Mouse (Mus musculus) hindbrain, embryonic 13.5 days (tissue): ENCODE results near the gene Fbn1. TPM values are rescaled to one million over a fixed set of nuclear protein-coding genes. Genes with fewer than 3 reads are reported as not detected.

Experiments used
- ATAC-seq: fragments of 200-750 bp; cut with Nextera tagmentation; 2 replicates; pipeline ENCODE4 v1.8.0; 2017; ENCODE audit warnings: moderate TSS enrichment; ENCODE audit not compliant: low FRiP score
- H3K27ac ChIP-seq: fragments of 300-500 bp; sonication (generic); 2 replicates; pipeline ENCODE4 v1.5.1; 2015; ENCODE audit warnings: inconsistent platforms, mild to moderate bottlenecking, moderate library complexity
- H3K27me3 ChIP-seq: fragments of 300-500 bp; sonication (generic); 2 replicates; pipeline ENCODE4 v1.6.1; 2015; ENCODE audit warnings: mild to moderate bottlenecking, inconsistent platforms
- H3K36me3 ChIP-seq: fragments of 300-500 bp; sonication (generic); 2 replicates; pipeline ENCODE4 v1.6.1; 2015; ENCODE audit warnings: mild to moderate bottlenecking, inconsistent platforms
- H3K4me1 ChIP-seq: fragments of 300-500 bp; sonication (generic); replicated peaks from 2 replicates; pipeline ENCODE4 v1.6.1; 2015; ENCODE audit warnings: inconsistent platforms
- H3K4me2 ChIP-seq: fragments of 300-500 bp; sonication (generic); 2 replicates; pipeline ENCODE4 v1.6.1; 2015; ENCODE audit warnings: inconsistent platforms, mild to moderate bottlenecking, moderate library complexity
- H3K4me3 ChIP-seq: fragments of 300-500 bp; sonication (generic); 2 replicates; pipeline ENCODE4 v1.5.1; 2015; ENCODE audit warnings: mild to moderate bottlenecking, inconsistent platforms
- H3K9ac ChIP-seq: fragments of 300-500 bp; sonication (generic); 2 replicates; pipeline ENCODE4 v1.6.1; 2015; ENCODE audit warnings: mild to moderate bottlenecking, inconsistent platforms
- H3K9me3 ChIP-seq: fragments of 300-500 bp; sonication (generic); 2 replicates; pipeline ENCODE4 v1.6.1; 2016; ENCODE audit warnings: inconsistent platforms
- WGBS: fragments of 180-500 bp; shearing (Covaris S2); methylation state at CpG from one replicate; pipeline ENCODE4 v1.1.7; 2015; 5-methylcytosine and 5-hydroxymethylcytosine counted together
- polyA plus RNA-seq: library from polyadenylated mRNA; unstranded; fragments of >200 nt; fragmentation: Nextera tagmentation; extraction: Ambion mirVana; gene quantifications from 2 replicates; pipeline ENCODE4 v1.2.1, GENCODE M21; 2015

The Fbn1 gene
- polyA plus RNA-seq, 1 experiment from 2014 or later, result 2.7 TPM

GRCm38 (mm10) chr2:125255886-125256285 is 251.9 kb downstream of the Fbn1 start:
- Histone ChIP-seq H3K4me2 (no peak overlapping the region), H3K27me3 (no peaks in the 10 kb centered on the region), H3K4me1 (no peaks in the 10 kb centered on the region), H3K9ac (no peak overlapping the region), H3K4me3 (no peak overlapping the region), H3K9me3 (0 out of 2 replicates have a peak, but pooled peaks cover 6% of the 10 kb centered on the region), H3K27ac (no peak overlapping the region), H3K36me3 (peaks cover 34% of the 10 kb centered on the region)
- 84% methylated on average over 3 of the region's 3 CpGs for WGBS
- ATAC-seq, result no peak

- Histone ChIP-seq H3K27me3 (no peaks in the 10 kb centered on the region), H3K9ac (no peak overlapping the region)
- ATAC-seq, result no peak
Measured at GRCm38 (mm10) chr2:125254630-125255029, 253.2 kb downstream of the Fbn1 start.

GRCm38 (mm10) chr2:125253699-125254098 is 254.1 kb downstream of the Fbn1 start:
- H3K4me2 ChIP-seq, result no peak overlapping the region
- H3K27ac ChIP-seq, result no peak overlapping the region
- H3K27me3 ChIP-seq, result no peaks in the 10 kb centered on the region
- ATAC-seq, result no peak
- 97% methylated on average over 6 of the region's 6 CpGs for WGBS
- 0 out of 2 replicates have a peak, but pooled peaks cover 6% of the 10 kb centered on the region for H3K9me3 ChIP-seq
- peaks cover 38% of the 10 kb centered on the region for H3K36me3 ChIP-seq
- no peak overlapping the region for H3K4me3 ChIP-seq
- H3K4me1 ChIP-seq, result peaks cover 1% of the 10 kb centered on the region
- H3K9ac ChIP-seq, result no peak overlapping the region

More at GRCm38 (mm10) chr2:125254630-125255029, 253.2 kb downstream of the Fbn1 start:
- Histone ChIP-seq H3K4me3 (no peak overlapping the region), H3K9me3 (0 out of 2 replicates have a peak, but pooled peaks cover 6% of the 10 kb centered on the region), H3K4me1 (no peaks in the 10 kb centered on the region), H3K36me3 (peaks cover 38% of the 10 kb centered on the region), H3K4me2 (no peak overlapping the region), H3K27ac (no peak overlapping the region)
- 95% methylated on average over 3 of the region's 3 CpGs for WGBS

GRCm38 (mm10) chr2:125252275-125252674 is 255.5 kb downstream of the Fbn1 start:
- Histone ChIP-seq H3K4me1 (peaks cover 9% of the 10 kb centered on the region), H3K4me3 (no peak overlapping the region), H3K9me3 (0 out of 2 replicates have a peak, but pooled peaks cover 6% of the 10 kb centered on the region), H3K36me3 (peaks cover 28% of the 10 kb centered on the region), H3K9ac (no peak overlapping the region), H3K27me3 (no peaks in the 10 kb centered on the region), H3K4me2 (no peak overlapping the region), H3K27ac (no peak overlapping the region)
- ATAC-seq, result no peak
- 67% methylated on average over 2 of the region's 2 CpGs for WGBS

- Histone ChIP-seq H3K4me1 (peaks cover 9% of the 10 kb centered on the region), H3K27me3 (no peaks in the 10 kb centered on the region), H3K9me3 (0 out of 2 replicates have a peak, but pooled peaks cover 6% of the 10 kb centered on the region), H3K27ac (no peak overlapping the region), H3K36me3 (peaks cover 23% of the 10 kb centered on the region), H3K4me3 (no peak overlapping the region), H3K4me2 (no peak overlapping the region), H3K9ac (no peak overlapping the region)
- ATAC-seq, result no peak
- 84% methylated on average over 4 of the region's 4 CpGs for WGBS
Measured at GRCm38 (mm10) chr2:125251781-125252180, 256.0 kb downstream of the Fbn1 start.

Other genes with a start within 250 kb of the Fbn1 start
- gene Gm9913, start 2.9 kb downstream of the Fbn1 start, polyA plus RNA-seq, result 0.12 and 0.17 TPM in 2 replicates
- gene Cep152, start 117.1 kb upstream of the Fbn1 start, polyA plus RNA-seq, result 3.4 and 3.8 TPM in 2 replicates
- 398 and 400 TPM in 2 replicates for gene Eid1, start 165.1 kb upstream of the Fbn1 start, polyA plus RNA-seq
- 2.8 and 3.0 TPM in 2 replicates for gene Shc4, start 216.2 kb upstream of the Fbn1 start, polyA plus RNA-seq